Mouse (Mus musculus) midbrain, embryonic 14.5 days (tissue): Measurements from ENCODE around the gene Sod1. TPM values are rescaled to one million over a fixed set of nuclear protein-coding genes. Genes with fewer than 3 reads are reported as not detected.
"Not testable (repeated sequence)": the region's sequence is repeated elsewhere in the genome, so short reads cannot be mapped to it uniquely, and the experiment has no call there.

ENCODE experiments used
- ATAC-seq: fragments of 200-750 bp; cut with Nextera tagmentation; 2 replicates; pipeline ENCODE4 v1.8.0; 2017; ENCODE audit warnings: moderate number of reproducible peaks, moderate library complexity; ENCODE audit not compliant: low FRiP score, low TSS enrichment
- DNase-seq: peaks from one replicate; pipeline ENCODE4 v3.0.0-alpha.2; 2015
- H3K27ac ChIP-seq: fragments of 300-500 bp; sonication (generic); replicated peaks from 2 replicates; pipeline ENCODE4 v1.5.1; 2014; ENCODE audit warnings: mild to moderate bottlenecking, low read depth, low read length, moderate library complexity
- H3K27me3 ChIP-seq: fragments of 300-500 bp; sonication (generic); 2 replicates; pipeline ENCODE4 v1.6.1; 2014; ENCODE audit warnings: low read length, control low read depth, mixed read lengths; ENCODE audit not compliant: control insufficient read depth, insufficient read depth
- H3K36me3 ChIP-seq: fragments of 300-500 bp; sonication (generic); 2 replicates; pipeline ENCODE4 v1.6.1; 2014; ENCODE audit warnings: low read length, control low read depth; ENCODE audit not compliant: control insufficient read depth, insufficient read depth
- H3K4me1 ChIP-seq: fragments of 300-500 bp; sonication (generic); 2 replicates; pipeline ENCODE4 v1.6.1; 2014; ENCODE audit warnings: mild to moderate bottlenecking, antibody characterized with exemption, low read length, control low read depth; ENCODE audit not compliant: control insufficient read depth, insufficient read depth
- H3K4me2 ChIP-seq: fragments of 300-500 bp; sonication (generic); 2 replicates; pipeline ENCODE4 v1.6.1; 2014; ENCODE audit warnings: mild to moderate bottlenecking, low read length, moderate library complexity
- H3K4me3 ChIP-seq: fragments of 300-500 bp; sonication (generic); replicated peaks from 2 replicates; pipeline ENCODE4 v1.5.1; 2014; ENCODE audit warnings: low read depth, low read length
- H3K9ac ChIP-seq: fragments of 300-500 bp; sonication (generic); replicated peaks from 2 replicates; pipeline ENCODE4 v1.6.1; 2014; ENCODE audit warnings: mild to moderate bottlenecking, low read length, moderate library complexity
- H3K9me3 ChIP-seq: fragments of 300-500 bp; sonication (generic); 2 replicates; pipeline ENCODE4 v1.6.1; 2016; ENCODE audit warnings: low read length, control low read depth, mixed read lengths; ENCODE audit not compliant: control insufficient read depth
- WGBS: fragments of 180-500 bp; shearing (Covaris S2); extraction: QIAGEN DNeasy Blood & Tissue Kit; methylation state at CpG from one replicate; pipeline ENCODE4 v1.1.7; 2014; 5-methylcytosine and 5-hydroxymethylcytosine counted together
- polyA plus RNA-seq: library from polyadenylated mRNA; unstranded; fragments of >200 nt; fragmentation: Nextera tagmentation; extraction: Ambion mirVana; gene quantifications from 2 replicates; pipeline ENCODE4 v1.2.1, GENCODE M21; 2014

The Sod1 gene
- polyA plus RNA-seq, 1 experiment from 2014 or later = 866 TPM

DNA sequence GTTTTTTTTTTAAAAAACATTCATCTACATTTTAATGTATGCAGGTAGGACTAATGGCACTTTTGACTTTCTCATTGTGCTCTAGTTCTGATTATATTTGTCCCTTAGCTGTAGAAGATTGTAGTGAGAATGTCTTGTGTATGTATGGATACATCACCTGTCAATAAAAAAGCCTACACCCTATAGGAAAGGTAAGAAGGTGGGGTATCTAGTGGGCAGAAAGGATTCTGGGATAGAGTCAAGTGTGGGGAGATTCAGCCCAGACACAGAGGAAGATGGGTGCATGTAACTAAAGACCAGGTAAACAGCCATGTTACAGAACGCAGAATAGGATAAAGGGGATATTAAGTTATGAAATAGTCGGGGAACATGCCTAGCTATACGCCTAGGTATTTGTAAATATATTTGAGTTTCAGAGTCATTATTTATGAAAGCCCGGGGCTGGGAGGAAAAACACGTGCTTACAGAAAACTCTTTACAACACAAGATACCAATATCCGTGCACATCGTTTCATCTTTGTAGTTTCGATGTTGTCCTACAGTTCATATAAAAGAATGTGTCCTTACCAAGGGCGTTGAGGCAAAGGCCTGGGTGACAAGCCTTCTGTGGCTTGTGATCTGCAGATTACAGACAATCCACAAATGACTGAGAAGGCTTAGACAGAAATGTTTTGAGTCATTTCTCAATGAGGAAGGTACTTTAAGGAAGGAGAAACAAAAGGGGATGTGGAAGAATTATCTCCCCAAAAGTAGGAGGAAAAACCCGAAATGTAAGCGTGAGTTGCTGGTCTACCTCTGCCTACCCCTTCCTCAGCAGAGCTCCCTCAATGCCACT is 5.6 kb upstream of the Sod1 start:
- Histone ChIP-seq H3K27ac (no peak overlapping the region), H3K27me3 (no peaks in the 10 kb centered on the region), H3K4me2 (no peak overlapping the region), H3K4me1 (no peaks in the 10 kb centered on the region), H3K9me3 (no peaks in the 10 kb centered on the region), H3K36me3 (no peaks in the 10 kb centered on the region), H3K9ac (no peak overlapping the region), H3K4me3 (no peak overlapping the region)
- WGBS = 95% methylated on average over 11 of the region's 11 CpGs
- no peak for ATAC-seq
- no peak for DNase-seq

DNA sequence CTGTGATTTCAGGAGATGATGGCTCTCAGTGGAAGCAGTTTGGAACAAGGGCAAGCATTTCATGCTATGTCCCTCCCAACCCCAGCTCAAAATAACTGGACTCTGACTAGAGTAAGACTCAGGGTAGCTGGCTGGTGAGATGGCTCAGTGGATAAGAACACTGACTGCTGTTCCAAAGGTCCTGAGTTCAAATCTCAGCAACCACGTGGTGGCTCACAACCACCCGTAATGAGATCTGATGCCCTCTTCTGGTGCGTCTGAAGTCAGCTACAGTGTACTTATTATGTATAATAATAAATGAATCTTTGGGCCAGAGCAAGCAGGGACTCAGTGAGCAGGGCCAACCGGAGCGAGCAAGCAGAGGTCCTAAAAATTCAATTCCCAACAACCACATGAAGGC is 4.7 kb upstream of the Sod1 start:
- H3K9me3 ChIP-seq, H3K4me3 ChIP-seq, H3K4me2 ChIP-seq, H3K27ac ChIP-seq, DNase-seq, H3K4me1 ChIP-seq, H3K36me3 ChIP-seq, ATAC-seq, H3K27me3 ChIP-seq, H3K9ac ChIP-seq: not testable (repeated sequence)
- WGBS = 90% methylated on average over 5 of the region's 5 CpGs

DNA sequence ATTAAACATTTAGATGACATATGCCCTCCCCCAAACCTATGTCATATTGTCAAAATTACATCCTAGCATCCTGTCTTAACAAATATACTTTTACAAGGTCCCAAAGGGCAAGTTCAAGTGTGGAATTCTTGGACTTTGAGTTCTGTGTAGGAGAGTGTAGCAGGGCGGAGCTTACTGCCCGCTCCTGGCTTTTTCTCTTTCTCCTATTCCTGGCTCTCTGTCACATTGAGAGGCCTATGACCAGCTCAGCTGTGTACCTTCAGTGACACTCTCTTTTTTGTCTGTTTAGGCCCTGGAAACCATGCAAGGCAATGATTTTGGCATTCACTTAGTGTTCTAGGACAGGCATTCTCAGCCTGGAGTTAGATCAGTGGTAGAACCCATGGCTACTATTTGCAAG is 4.1 kb upstream of the Sod1 start:
- H3K4me3 ChIP-seq = no peak overlapping the region
- H3K9ac ChIP-seq = no peak overlapping the region
- no peaks in the 10 kb centered on the region for H3K9me3 ChIP-seq
- no peaks in the 10 kb centered on the region for H3K36me3 ChIP-seq
- ATAC-seq = no peak
- DNase-seq = no peak
- no peaks in the 10 kb centered on the region for H3K4me1 ChIP-seq
- 95% methylated on average over 2 of the region's 2 CpGs for WGBS
- H3K27me3 ChIP-seq = no peaks in the 10 kb centered on the region
- no peak overlapping the region for H3K27ac ChIP-seq
- no peak overlapping the region for H3K4me2 ChIP-seq

DNA sequence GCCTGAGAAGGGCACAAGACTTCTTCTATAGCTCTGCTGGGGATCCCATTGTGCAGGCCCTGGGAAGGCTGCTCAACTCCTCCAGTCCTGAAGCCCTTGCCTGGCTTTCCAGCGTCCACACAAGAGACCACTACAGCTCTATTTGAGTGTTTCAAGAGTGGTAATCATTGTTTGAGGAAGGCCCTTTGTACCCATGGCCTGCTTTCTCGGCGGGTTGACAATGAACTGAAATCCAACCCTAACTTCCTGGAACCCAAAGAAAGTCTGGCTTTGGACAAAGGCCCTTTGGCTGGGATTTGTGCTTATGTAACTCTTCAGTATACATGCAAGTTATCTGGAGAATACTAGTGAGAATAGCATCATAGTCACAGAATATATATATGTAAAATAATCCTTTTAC is 3.2 kb upstream of the Sod1 start:
- no peaks in the 10 kb centered on the region for H3K27me3 ChIP-seq
- no peaks in the 10 kb centered on the region for H3K36me3 ChIP-seq
- ATAC-seq (no peak), DNase-seq (no peak)
- H3K4me3 ChIP-seq = no peak overlapping the region
- WGBS = 7% methylated on average over 3 of the region's 3 CpGs
- H3K4me1 ChIP-seq = peaks cover 9% of the 10 kb centered on the region
- no peaks in the 10 kb centered on the region for H3K9me3 ChIP-seq
- H3K27ac ChIP-seq = no peak overlapping the region
- H3K9ac ChIP-seq = no peak overlapping the region
- H3K4me2 ChIP-seq = no peak overlapping the region

GRCm38 (mm10) chr16:90217926-90218325 is 2.6 kb upstream of the Sod1 start:
- no peak overlapping the region for H3K4me2 ChIP-seq
- no peak overlapping the region for H3K4me3 ChIP-seq
- no peaks in the 10 kb centered on the region for H3K36me3 ChIP-seq
- peaks cover 13% of the 10 kb centered on the region for H3K4me1 ChIP-seq
- H3K27me3 ChIP-seq = no peaks in the 10 kb centered on the region
- DNase-seq = no peak
- 67% methylated on average over 4 of the region's 4 CpGs for WGBS
- H3K27ac ChIP-seq = no peak overlapping the region
- ATAC-seq = no peak
- no peak overlapping the region for H3K9ac ChIP-seq
- no peaks in the 10 kb centered on the region for H3K9me3 ChIP-seq

GRCm38 (mm10) chr16:90219445-90219844 is 1.1 kb upstream of the Sod1 start:
- H3K9me3 ChIP-seq, DNase-seq, H3K4me2 ChIP-seq, ATAC-seq, H3K27ac ChIP-seq, H3K27me3 ChIP-seq, H3K4me3 ChIP-seq, H3K36me3 ChIP-seq, H3K9ac ChIP-seq: not testable (repeated sequence)
- peaks cover 15% of the 10 kb centered on the region for H3K4me1 ChIP-seq
- WGBS = 75% methylated on average over 4 of the region's 4 CpGs

DNA sequence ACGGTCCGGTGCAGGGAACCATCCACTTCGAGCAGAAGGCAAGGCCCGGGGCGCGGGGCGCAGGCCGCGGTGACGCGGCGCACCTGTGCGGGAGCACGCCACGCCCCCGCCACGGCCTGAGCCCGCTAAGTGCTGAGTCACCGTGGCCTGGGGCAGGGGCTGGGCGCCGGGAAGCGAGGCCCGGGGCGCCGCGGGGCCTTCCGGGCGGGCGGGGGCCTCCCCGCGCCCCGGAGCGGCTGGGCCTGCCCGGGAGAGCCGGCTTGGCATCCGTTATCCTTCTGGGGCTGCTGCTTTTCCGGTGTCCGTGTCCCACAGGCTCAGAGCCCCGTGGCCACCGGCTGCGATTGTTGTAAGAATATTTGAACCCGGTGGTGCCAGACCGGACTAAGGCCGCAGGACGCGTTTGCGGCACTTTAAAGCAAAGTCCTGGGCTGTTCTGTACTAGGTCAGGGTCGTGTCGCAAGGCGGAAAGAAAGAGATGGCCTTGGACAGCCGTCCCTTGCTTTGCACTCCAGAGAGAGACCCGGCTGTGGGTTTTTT is 408 bp downstream of the Sod1 start:
- peak; percentile 85 for ATAC-seq
- peak overlapping the region; percentile 91 for H3K9ac ChIP-seq
- H3K27ac ChIP-seq = peak overlapping the region; percentile 89
- WGBS = under 1% methylated on average over 51 of the region's 52 CpGs
- H3K36me3 ChIP-seq = peaks cover 19% of the 10 kb centered on the region
- peak overlapping the region; percentile 85 for H3K4me3 ChIP-seq
- peak overlapping the region; percentile 91 for H3K4me2 ChIP-seq
- H3K9me3 ChIP-seq = no peaks in the 10 kb centered on the region
- peaks cover 15% of the 10 kb centered on the region for H3K4me1 ChIP-seq
- no peaks in the 10 kb centered on the region for H3K27me3 ChIP-seq
- DNase-seq = peak; percentile 57

DNA sequence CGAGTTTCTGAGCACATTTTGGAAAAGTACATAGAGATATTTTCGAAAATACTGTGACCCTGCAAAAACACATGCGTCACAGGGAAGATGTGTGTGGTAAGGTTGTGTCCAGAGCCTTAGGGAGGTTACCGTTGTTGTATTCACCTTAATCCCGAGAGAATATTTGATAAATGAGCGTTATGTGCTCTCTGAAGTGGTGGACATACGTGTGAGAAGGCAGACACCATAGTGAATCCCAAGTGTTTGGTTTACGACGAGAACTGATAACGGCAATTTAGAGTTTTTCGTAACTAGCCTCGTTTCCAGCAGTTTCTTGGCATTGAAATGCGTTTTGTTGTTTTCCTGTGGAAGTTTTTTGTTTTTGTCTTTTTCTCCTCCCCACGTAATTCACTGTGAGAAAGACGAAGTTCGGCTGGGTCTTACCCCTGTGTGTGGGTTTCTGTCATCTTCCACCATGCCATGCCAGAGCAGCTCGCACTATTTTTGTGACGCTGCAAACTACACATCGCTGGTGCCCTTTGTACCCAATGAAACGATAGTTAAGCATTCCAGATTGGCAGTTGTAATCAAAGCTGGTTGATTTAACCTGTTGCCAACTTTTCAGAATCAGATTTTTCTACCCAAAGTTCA is 1.0 kb downstream of the Sod1 start:
- Histone ChIP-seq H3K4me3 (peak overlapping the region; percentile 85), H3K9me3 (no peaks in the 10 kb centered on the region), H3K27me3 (no peaks in the 10 kb centered on the region), H3K9ac (peak overlapping the region; percentile 91), H3K36me3 (peaks cover 25% of the 10 kb centered on the region), H3K27ac (peak overlapping the region; percentile 89; the same call in 1 of the 2 replicates), H3K4me1 (peaks cover 15% of the 10 kb centered on the region), H3K4me2 (peak overlapping the region; percentile 91)
- WGBS = 7% methylated on average over 20 of the region's 20 CpGs
- ATAC-seq = no peak
- DNase-seq = peak; percentile 24
